Mouse (Mus musculus): ENCODE data around the gene Max. TPM values are rescaled to one million over a fixed set of nuclear protein-coding genes. Genes with fewer than 3 reads are reported as not detected.

Max gene
- total RNA-seq, 2 experiments from 2014 or later = 43.6 to 61.0 TPM

DNA sequence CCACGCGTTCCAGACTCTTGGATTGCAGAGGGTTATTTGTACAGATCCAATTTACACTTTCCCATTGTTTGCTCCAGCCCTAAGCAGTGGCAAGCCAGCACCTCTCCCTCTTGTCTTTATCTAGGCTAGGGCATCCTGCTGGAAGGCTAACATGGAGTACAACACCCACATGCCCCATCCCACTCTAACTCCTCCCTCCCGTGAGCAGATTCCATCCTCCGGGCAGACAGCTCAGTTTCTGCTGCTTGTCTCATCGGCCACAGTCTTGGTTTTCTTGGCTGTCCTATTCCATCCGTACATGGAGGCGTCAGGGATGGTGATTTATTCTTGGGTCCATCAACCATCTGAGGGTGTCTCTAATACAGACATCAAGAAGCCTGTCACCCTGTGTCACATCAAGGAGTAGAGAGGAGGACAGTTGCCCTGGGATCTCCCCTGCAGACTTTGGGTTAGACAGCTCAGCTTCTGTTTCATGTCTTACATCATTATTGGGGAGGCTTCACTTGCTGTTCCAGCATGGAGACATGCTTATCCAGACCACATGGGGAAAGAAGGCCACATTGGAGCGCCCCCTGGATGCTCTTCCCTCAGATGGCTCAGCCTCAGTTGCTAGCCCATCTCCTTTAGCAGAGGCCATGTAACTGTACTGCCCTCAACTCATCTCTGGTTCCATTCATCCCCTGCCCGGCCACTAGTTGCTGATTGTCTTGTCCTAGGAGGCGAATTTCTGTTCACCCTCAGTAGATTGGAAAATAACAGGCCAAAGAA lies 67.0 kb downstream of the Max start:
- no peak for DNase-seq
- intact Hi-C loops (cut with DNase I) = loop anchor here (5.0 kb wide), 1 partner anchor 62 kb away; no protein-coding TSS in a partner anchor

DNA sequence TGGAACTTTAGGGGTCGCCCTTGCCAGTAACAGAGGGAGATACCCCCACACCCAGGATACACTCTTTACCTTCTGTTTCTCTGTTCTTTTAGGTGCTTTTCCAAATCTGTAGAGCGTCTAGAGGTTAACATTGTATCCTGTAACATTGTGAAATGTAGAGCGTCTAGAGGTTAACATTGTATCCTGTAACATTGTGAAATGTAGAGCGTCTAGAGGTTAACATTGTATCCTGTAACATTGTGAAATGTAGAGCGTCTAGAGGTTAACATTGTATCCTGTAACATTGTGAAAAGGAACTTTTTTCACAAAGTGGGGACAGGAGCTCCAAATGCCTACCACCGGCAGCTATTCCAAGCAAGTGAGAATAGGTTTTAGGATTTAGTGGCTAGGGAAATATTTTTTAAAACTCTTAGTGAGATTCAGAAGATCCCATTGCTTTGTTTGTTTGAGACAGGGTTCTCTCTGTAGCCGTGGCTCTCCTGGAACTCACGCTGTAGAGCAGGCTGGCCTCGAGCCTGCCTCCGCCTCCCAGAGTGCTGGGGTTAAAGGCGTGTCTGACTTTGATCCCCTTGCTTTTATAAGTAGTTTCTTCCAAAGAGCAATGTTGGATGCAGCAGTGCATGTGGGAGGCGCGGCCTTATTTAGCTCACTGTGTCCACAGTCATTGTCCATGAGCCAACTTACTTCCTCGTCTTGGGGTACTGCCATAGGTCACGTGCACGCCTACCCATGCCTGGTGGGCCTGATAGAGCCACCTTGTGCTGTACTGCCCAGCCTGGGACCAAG lies 68.9 kb downstream of the Max start:
- intact Hi-C loops (cut with DNase I) = no loop called here
- no peak for DNase-seq

DNA sequence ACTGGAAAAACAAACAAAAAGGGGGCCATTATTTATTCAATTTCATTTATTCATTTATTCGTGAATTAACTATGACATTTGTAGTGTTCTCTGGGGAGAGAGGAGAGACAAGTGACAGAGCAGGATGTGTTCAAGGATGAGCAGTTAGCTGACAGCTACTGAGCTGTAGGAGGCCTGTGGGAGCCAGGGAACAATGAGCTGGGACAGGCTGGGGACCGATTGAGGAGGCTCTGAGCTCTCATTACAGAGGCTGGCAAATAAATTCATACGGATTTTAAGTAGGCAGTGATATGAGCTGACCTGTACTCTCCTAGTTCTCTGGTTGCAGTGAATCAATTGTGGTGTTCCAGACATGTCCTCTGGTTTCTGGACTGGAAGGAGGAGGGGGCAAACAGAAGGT lies 70.8 kb downstream of the Max start:
- intact Hi-C loops (cut with DNase I) = no loop called here
- DNase-seq = no peak

DNA sequence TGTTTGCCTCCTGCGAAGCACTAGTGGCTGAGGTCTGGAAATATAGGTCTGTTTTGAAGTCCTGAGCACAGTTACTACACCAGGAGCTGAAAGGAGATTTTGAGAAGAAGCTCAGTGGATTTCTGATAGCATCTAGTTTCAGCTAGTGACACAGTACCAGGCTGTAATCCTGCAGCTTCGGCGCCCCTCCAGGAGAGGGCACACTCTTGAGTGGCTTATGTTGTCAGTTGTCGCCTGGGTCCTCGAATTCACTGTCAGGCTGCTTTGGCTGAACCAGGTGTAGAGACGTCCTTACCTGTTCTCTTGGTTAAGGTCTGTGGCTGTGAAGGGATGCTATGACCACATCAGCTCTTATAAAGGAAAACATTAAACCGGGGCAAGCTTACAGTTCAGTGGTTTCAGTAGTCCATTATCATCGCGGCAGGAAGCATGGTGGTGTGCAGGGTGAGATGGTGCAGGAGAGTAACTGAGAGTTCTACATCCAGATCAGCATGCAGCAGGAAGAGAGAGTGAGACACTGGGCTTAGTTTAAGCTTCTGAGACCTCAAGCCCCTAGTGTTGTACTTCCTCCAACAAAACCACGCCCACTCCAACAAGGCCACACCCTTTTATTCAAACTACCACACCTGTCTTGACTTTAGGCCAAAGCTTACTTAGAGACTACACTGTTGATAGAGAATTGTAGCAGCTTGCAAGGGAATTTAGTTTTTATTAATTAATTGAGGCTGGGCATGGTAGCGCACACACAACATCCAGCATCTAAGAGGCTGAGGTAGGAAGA lies 72.4 kb downstream of the Max start:
- DNase-seq = no peak
- intact Hi-C loops (cut with DNase I) = no loop called here

DNA sequence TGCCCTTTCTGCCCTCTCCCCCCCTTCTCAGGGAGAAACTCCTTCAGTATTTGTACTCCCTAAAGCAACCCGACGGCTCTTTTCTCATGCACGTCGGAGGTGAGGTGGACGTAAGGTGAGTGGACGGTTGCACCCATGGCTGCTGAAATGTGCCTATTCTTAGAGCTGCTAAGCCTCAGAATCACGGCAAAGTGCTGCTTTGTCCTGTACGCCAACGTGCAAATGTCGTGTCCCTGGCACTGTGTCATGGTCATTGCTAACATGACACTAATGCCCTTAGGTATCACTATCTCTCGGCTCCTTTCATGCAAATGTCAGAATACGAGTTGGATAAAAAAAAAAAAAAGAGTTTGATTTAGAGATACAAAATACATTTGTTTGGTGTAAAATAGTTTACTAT lies 74.1 kb downstream of the Max start:
- no peak for DNase-seq
- intact Hi-C loops (cut with DNase I) = no loop called here

Other genes with a start within 250 kb of the Max start
- gene Churc1, start 196.7 kb downstream of the Max start, total RNA-seq (2021) = 10 to 100 TPM; 77.9 to 91.3 TPM
- gene Fntb, start 196.6 kb downstream of the Max start, total RNA-seq (2021) = 10 to 100 TPM; 14.7 to 15.4 TPM
- gene Gpx2, start 166.6 kb downstream of the Max start, total RNA-seq (2021) = not detected
- 1 to 10 TPM; 1.2 to 1.3 TPM for gene Rab15, start 139.3 kb downstream of the Max start, total RNA-seq (2021)